Mouse (Mus musculus) liver, postnatal 0 days (tissue): ENCODE measurements at regions not wholly inside any gene's neighbourhood (a gene's known extent, or its start where the extent isn't known, plus 50 kb on each side); places are given as distances from the start of the nearest gene placed in this dataset.

Source experiments
- CTCF ChIP-seq: sonication (generic); IDR thresholded peaks from 2 replicates; pipeline ENCODE4 v1.5.1; 2016; ENCODE audit warnings: antibody characterized with exemption, low read depth
- EP300 ChIP-seq: IDR thresholded peaks from 2 replicates; pipeline ENCODE4 v1.6.1; 2016; ENCODE audit warnings: antibody characterized with exemption, low read depth, mild to moderate bottlenecking

DNA sequence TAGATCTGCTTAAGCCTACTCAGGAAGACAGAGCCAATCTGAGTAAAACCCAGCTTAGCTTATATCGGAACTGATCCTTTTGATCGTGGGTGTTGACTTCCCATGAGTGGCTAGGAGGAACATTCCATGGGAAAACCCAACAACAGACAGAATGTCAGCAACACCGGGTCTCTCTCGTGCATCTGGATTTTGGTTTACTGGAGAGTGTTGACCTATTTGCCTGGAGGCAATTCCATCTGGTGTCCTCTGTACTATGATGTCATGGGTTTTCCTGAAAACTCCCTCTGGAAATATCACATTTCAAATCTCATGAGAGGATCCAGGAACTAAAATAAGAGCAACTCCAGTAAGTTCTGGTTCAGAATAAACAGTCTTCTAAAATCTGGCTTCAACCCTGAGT lies 188.5 kb downstream of the Pfkfb3 start:
- TF ChIP-seq CTCF (no peak), EP300 (no peak)
